Mouse (Mus musculus): ENCODE measurements at regions not wholly inside any gene's neighbourhood (a gene's known extent, or its start where the extent isn't known, plus 50 kb on each side); places are given as distances from the start of the nearest gene placed in this dataset.
A peak's percentile ranks its signal among the peaks of the same experiment; 100 is the strongest.
"Not testable (repeated sequence)": the region's sequence is repeated elsewhere in the genome, so short reads cannot be mapped to it uniquely, and the experiment has no call there.

- DNase-seq (ENCODE audit: extremely low read depth, low read depth, low spot score), result no peak
Observed at GRCm38 (mm10) chr8:81286280-81287034, 55.9 kb upstream of the Inpp4b start.

GRCm38 (mm10) chr8:81260089-81260488 is 82.3 kb upstream of the Inpp4b start:
- no peak for DNase-seq (ENCODE audit: extremely low read depth, low read depth, low spot score)

GRCm38 (mm10) chr8:81223872-81224271 is 118.5 kb upstream of the Inpp4b start:
- DNase-seq (ENCODE audit: extremely low read depth, low read depth, low spot score), result no peak

- DNase-seq (ENCODE audit: extremely low read depth, low read depth, low spot score), result not testable (repeated sequence)
Observed at GRCm38 (mm10) chr8:81187061-81187790, 155.1 kb upstream of the Inpp4b start.

GRCm38 (mm10) chr8:81175537-81175936 is 160.8 kb upstream of the Usp38 start:
- DNase-seq (ENCODE audit: extremely low read depth, low read depth, low spot score), result no peak

GRCm38 (mm10) chr8:81147239-81147638 is 132.5 kb upstream of the Usp38 start:
- DNase-seq (ENCODE audit: extremely low read depth, low read depth, low spot score), result no peak

GRCm38 (mm10) chr8:81106763-81107509 is 92.2 kb upstream of the Usp38 start:
- DNase-seq (ENCODE audit: extremely low read depth, low read depth, low spot score), result no peak

GRCm38 (mm10) chr8:81098963-81099362 is 84.2 kb upstream of the Usp38 start:
- no peak for DNase-seq (ENCODE audit: extremely low read depth, low read depth, low spot score)

- no peak for DNase-seq (ENCODE audit: extremely low read depth, low read depth, low spot score)
Observed at GRCm38 (mm10) chr8:81097076-81097819, 82.5 kb upstream of the Usp38 start.

GRCm38 (mm10) chr8:81095237-81095636 is 80.5 kb upstream of the Usp38 start:
- no peak for DNase-seq (ENCODE audit: extremely low read depth, low read depth, low spot score)

GRCm38 (mm10) chr8:81080865-81081637 is 66.3 kb upstream of the Usp38 start:
- DNase-seq (ENCODE audit: extremely low read depth, low read depth, low spot score), result no peak

- DNase-seq (ENCODE audit: extremely low read depth, low read depth, low spot score), result no peak
Observed at GRCm38 (mm10) chr8:81079887-81080300, 65.2 kb upstream of the Usp38 start.

GRCm38 (mm10) chr8:81069080-81069840 is 54.5 kb upstream of the Usp38 start:
- no peak for DNase-seq (ENCODE audit: extremely low read depth, low read depth, low spot score)

- DNase-seq (ENCODE audit: extremely low read depth, low read depth, low spot score), result peak; percentile 4
Observed at GRCm38 (mm10) chr8:81068519-81068918, 53.8 kb upstream of the Usp38 start.

GRCm38 (mm10) chr8:81066765-81067164 is 52.0 kb upstream of the Usp38 start:
- DNase-seq (ENCODE audit: extremely low read depth, low read depth, low spot score), result no peak
